Mouse (Mus musculus) skeletal muscle tissue, adult 2 months (tissue): ENCODE measurements around the gene Ms4a18.
A peak's percentile ranks its signal among the peaks of the same experiment; 100 is the strongest.

Source experiments
- DNase-seq: peaks from one replicate; pipeline ENCODE4 v3.0.0-alpha.2; 2012; ENCODE audit warnings: low read depth, low spot score

Ms4a18 gene

GRCm38 (mm10) chr19:11017891-11018290 is at the start of gene Ms4a18:
Gene Ms4a18 (minus strand): TSS chr19:11018031.
- no peak for DNase-seq

DNA sequence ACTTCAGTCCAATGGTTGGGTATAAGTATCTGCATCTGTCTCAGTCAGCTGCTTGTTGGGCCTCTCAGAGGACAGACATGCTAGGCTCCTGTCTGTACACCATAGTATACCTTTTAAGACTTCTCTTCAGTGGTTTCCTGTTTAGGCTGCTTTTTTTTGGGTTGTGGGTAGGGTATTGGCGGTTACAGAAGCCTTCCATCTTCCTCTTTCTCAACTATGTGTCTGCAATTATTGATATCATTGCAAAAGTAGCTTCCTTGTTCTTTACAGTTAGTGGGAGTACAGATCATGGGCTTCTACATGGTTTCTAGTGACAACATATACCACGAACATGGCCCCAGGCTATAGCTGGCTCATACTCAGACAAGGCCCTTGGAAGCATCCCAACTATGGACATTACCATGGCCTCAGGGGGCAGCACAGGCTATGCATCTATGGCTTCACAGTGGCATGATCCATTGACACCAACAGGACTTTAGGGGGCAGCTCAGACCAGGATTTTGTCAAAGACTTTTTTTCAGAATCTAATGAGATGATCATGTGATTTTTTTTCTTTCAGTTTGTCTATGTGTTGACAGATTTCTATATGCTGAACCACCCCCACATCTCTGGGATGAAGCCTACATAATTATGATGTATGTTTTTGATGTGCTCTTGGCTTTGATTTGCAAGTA is 47.5 kb upstream of the Ms4a18 start:
- no peak for DNase-seq

DNA sequence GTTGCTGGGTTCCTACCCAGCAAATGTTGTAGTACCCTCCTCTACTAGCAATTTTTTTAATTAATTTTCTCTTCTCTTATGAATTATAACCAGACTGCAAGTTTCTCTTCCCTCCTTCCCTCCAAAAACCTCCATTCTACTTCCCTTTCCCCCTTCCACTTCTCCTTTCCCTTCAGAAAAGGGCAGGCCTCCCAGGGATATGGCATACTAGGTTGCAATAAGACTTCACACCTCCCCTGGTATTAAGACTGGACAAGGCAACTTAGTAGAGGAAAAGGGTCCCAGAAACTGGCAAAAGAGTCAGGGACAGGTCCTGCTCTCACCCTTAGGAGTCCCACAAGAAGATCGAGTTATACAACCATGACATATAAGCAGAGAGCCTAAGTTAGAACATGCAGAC is 43.1 kb upstream of the Ms4a18 start:
- DNase-seq, result no peak

DNA sequence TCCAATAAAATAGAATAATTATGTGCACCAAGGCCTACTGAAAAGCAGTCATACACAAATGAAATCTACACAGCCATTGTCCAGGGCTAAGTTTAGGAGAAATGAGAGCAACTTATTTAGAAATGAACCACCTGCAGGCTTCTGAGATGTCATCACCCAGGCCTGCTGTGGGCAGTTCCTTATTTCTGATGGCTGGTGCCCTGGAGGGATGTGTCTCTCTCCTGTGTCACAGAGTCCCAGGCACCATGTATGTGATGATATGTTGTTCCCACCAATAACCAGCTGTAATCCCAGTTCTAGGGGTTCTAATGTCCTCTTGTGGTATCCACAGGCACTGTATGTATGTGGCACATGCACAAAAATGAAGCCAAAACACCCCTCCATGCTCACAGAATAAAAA is 42.1 kb upstream of the Ms4a18 start:
- no peak for DNase-seq

- DNase-seq, result peak; percentile 70
Measured at GRCm38 (mm10) chr19:11055700-11056099, 37.9 kb upstream of the Ms4a18 start.

- DNase-seq, result no peak
Measured at GRCm38 (mm10) chr19:11053277-11053676, 35.4 kb upstream of the Ms4a18 start.

DNA sequence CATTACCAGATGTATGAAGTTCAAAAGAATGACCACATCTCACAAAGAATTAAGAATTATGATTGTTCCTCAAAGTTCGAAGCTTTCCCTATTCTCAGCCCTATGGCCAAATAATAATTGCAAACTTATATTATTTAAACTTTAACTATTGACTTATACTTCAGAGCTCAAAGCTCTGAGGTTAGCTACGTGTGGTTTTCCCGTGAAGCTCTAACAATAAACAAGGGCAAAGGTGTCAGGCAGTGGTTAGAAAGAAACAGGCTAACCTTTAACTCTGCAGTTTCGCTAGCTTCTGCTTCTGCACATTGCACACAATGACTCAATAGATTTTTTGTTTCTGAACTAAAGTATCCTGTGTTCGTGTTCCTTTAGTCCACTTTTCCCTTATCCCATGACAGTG is 35.0 kb upstream of the Ms4a18 start:
- no peak for DNase-seq

- DNase-seq, result no peak
Measured at GRCm38 (mm10) chr19:11050286-11050685, 32.5 kb upstream of the Ms4a18 start.

DNA sequence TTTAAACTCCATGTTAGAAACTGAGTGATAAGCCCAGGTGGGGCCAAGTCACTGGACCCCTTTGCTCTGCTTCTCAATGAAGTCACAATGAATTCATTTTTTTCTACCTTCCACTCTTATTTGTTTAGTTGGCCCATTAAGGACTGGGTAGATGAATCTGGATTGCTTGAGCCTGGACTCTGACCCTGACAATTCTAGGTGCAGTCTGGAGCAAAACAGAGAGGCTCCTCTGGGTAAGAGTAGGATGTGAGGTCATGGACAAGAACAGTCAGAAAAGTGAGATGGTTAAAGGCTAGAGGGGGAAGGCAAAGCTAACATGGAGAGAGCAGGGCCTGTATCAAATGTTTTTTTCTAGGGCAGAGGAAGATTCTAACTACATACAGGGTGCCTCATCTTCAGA is 31.6 kb upstream of the Ms4a18 start:
- DNase-seq, result no peak

- no peak for DNase-seq
Measured at GRCm38 (mm10) chr19:11048503-11048902, 30.7 kb upstream of the Ms4a18 start.

DNA sequence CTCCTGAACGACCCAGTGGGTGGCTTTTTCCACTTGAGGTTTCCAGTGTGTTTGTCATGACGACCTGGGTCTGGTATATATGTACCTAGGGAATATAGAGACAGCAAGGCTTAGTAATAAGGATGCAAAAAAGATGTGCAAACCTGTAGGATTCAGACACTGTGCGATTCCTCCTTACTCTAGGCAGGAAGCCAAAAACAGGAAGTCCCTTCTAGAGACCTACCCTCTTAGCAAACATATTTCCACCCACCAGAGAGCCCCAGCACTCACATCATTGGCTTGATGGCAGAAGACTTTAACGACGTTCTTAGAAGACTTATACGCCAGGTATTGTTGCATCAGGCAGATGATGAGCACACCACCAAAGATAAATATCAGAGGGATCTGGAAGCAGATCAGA is 30.2 kb upstream of the Ms4a18 start:
- no peak for DNase-seq

DNA sequence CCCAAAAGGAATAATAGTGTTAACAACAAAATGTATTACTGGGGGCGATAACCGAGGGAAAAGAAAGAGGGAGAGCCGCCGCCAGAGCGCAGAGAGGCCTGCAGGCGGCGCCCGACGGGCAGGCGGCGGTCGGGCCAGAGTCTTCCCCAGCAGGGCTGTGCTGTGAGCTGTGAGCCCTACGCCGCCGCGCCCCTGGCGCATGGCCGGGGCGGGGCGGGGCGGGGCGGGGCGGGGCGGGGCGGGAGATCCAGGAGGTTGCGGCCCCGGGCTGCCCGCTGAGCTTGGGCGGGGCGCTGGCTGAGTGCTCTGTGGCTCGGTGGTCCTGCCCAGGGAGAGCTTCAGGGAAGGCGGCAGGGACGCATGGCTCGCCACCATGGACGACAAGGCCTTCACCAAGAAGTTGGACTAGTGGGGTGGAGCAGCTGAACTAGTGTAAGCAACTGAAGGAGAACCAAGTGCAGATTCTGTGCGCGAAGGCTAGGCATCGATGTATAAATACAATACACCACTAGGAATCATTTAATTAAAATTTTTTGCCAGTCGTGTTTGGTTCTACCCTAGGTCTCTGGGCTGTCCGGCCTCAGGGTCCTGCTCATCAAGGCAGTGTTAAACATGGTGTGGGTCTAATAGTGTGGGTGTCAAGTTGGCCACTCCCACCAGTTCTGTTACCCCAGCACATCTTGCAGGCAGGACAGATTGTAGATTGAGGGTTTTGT is 27.3 kb upstream of the Ms4a18 start:
- peak; percentile 56 for DNase-seq

DNA sequence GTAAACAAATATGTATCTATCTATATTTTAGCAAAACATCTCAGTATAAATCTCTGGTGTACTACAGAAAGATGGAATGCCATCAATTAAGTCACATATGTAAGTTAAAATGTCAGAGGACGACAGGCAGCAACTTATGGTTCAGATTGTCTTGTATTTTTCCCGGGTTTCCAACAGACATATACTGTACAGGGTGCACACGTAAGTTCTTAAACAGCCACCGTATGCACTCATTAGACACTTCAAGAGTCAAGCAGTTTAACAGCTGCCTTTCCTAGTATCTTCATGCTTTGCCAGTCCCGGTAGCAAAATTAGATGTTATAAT is 26.8 kb upstream of the Ms4a18 start:
- no peak for DNase-seq

- DNase-seq, result no peak
Measured at GRCm38 (mm10) chr19:11037570-11037969, 19.7 kb upstream of the Ms4a18 start.

GRCm38 (mm10) chr19:11022382-11022781 is 4.6 kb upstream of the Ms4a18 start:
- DNase-seq, result no peak

DNA sequence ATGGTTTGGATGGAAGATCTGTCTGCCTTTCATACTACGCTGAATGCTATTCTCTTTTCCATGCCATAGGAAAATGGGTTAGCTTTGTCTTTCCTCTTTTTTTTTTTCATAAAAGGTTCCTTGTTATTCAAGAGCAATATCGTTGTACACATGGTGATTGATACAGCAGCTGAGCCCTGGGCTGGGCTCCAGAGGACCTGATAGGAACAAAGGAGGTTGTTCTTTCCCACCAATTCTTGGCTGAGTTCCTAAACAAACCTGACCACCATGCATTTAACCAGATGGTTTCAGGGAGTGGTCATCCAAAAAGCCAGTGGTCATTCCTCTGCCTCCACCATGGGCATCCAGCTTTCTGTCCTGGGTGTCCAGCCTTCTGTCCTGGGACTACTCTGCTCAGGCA is 580 bp downstream of the Ms4a18 start:
- peak; percentile 29 for DNase-seq

- no peak for DNase-seq
Measured at GRCm38 (mm10) chr19:11015998-11016397, 1.8 kb downstream of the Ms4a18 start.

- DNase-seq, result no peak
Measured at GRCm38 (mm10) chr19:11015468-11015867, 2.4 kb downstream of the Ms4a18 start.

GRCm38 (mm10) chr19:10993150-10993549 is 24.7 kb downstream of the Ms4a18 start, which contains the start of gene Ms4a15:
Gene Ms4a15 (minus strand): TSS chr19:10993250.
- DNase-seq, result no peak

GRCm38 (mm10) chr19:10991911-10992310 is 25.9 kb downstream of the Ms4a18 start:
- no peak for DNase-seq

DNA sequence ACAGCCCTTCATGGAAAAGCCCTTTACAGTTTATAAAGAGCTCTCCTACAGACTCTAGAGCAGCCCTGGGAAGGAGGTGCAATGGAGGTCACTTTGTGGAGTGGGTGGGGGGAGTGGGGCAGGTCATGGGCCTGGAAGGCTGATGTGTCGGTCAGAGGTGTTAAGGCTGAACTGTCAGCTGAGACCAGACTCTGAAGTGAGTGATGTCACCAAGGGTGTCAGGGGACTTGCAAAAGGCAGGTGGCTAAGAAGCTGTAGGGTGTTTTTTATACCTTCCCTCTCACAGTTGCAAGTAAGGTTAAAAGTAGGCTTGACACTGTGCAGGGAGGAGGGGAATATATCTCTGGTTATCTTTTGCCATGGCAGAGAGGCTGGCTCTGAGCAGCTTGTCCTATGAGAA is 27.1 kb downstream of the Ms4a18 start:
- no peak for DNase-seq

GRCm38 (mm10) chr19:10988563-10988962 is 29.3 kb downstream of the Ms4a18 start:
- no peak for DNase-seq

- no peak for DNase-seq
Measured at GRCm38 (mm10) chr19:10985889-10986288, 31.9 kb downstream of the Ms4a18 start.
